Mouse (Mus musculus): ENCODE data around the gene Upf3a.

GRCm38 (mm10) chr8:13756480-13756879, 28.9 kb upstream of the Upf3a start:
- TF ChIP-seq POLR2A (IDR thresholded peaks at IDR 0.05; ENCODE audit: borderline replicate concordance, insufficient read depth, low read length) (no peak), CTCF (IDR thresholded peaks at IDR 0.05; ENCODE audit: borderline replicate concordance, insufficient read depth, low read depth, low read length) (no peak)
